ENCODE assay signal across 15 mouse cellular contexts in genomic region chr4:152870046-152870445, GRCm38 (mm10).
"Had no signal": no experiment of that assay in that cellular context is flagged by ENCODE, and none has a peak within 500 bp of the region (broad histone marks: within the 10 kb centered on the region; RNA-seq: fewer than 3 reads in every experiment).

No protein-coding gene starts in this region.

- H3K4me2 ChIP-seq: kidney, embryonic 15.5 days; limb, embryonic 13.5 days; midbrain, embryonic 12.5 days; neural tube, embryonic 13.5 days had no signal

- DNase-seq: kidney, adult 2 months; kidney, postnatal 25 days; left cerebral cortex, postnatal 4 days; lung, adult 18-20 months; retina, postnatal 1 day; right cerebral cortex, postnatal 4 days; spleen, adult 18-20 months; thymus, adult 18-20 months; thymus, postnatal 14 days had no signal

- H3K9me3 ChIP-seq: kidney, embryonic 15.5 days; limb, embryonic 13.5 days; midbrain, embryonic 12.5 days; neural tube, embryonic 13.5 days had no signal

- H3K27ac ChIP-seq: kidney, embryonic 15.5 days; limb, embryonic 13.5 days; midbrain, embryonic 12.5 days; neural tube, embryonic 13.5 days had no signal

- H3K9ac ChIP-seq: kidney, embryonic 15.5 days; limb, embryonic 13.5 days; midbrain, embryonic 12.5 days; neural tube, embryonic 13.5 days had no signal

- ATAC-seq: intestine, embryonic 16.5 days; midbrain, embryonic 16.5 days had no signal

- H3K36me3 ChIP-seq: kidney, embryonic 15.5 days; limb, embryonic 13.5 days; midbrain, embryonic 12.5 days; neural tube, embryonic 13.5 days had no signal

- H3K4me3 ChIP-seq: kidney, embryonic 15.5 days; limb, embryonic 13.5 days; midbrain, embryonic 12.5 days; neural tube, embryonic 13.5 days had no signal

- H3K4me1 ChIP-seq: limb, embryonic 13.5 days; midbrain, embryonic 12.5 days; neural tube, embryonic 13.5 days had no signal

- H3K27me3 ChIP-seq: kidney, embryonic 15.5 days; limb, embryonic 13.5 days; midbrain, embryonic 12.5 days; neural tube, embryonic 13.5 days had no signal
